Mouse (Mus musculus) kidney, adult 2 months (tissue): ENCODE measurements at regions not wholly inside any gene's neighbourhood (a gene's known extent, or its start where the extent isn't known, plus 50 kb on each side); places are given as distances from the start of the nearest gene placed in this dataset.

ENCODE experiments used
- CTCF ChIP-seq: fragments of 200-500 bp; conservative IDR thresholded peaks from 2 replicates; pipeline ENCODE4 v1.5.1; 2011; ENCODE audit warnings: low read depth, mild to moderate bottlenecking, control low read depth, low read length, moderate library complexity, mixed read lengths; ENCODE audit not compliant: insufficient read depth, insufficient read length
- POLR2A ChIP-seq: fragments of 200-500 bp; IDR thresholded peaks from one replicate; pipeline ENCODE4 v1.6.1; 2011; ENCODE audit warnings: low read depth, low read length, control low read depth

DNA sequence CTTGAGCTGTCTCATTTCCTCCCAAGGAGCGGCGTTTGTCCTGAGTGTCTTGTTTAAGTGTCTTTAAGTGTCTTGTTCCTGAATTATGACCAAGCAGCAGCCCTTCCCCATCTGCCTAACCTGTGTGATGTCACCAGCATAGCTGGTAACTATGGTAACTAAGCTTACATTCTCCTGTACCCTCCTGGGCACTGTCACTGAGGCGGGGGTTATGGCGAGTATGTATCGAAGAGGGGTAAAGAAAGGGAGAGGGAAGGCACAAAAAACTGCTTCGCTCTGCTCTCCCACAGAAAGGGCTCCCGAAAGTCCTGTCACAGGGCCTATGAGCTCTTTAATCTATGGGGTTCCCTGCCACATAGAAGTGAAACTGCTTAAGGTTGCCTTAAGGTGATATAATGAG, 89.6 kb downstream of the Ppp4r2 start:
- no peak for TF ChIP-seq POLR2A
- TF ChIP-seq CTCF: no peak
